Mouse (Mus musculus) bone marrow, adult 2 months (tissue): ENCODE measurements around the gene B3galt1.

Experiments
- CTCF ChIP-seq: fragments of 200-500 bp; IDR thresholded peaks from 2 replicates; pipeline ENCODE4 v1.5.1; 2011; ENCODE audit warnings: low read length, control low read depth; ENCODE audit not compliant: control insufficient read depth, insufficient read depth
- POLR2A ChIP-seq: fragments of 200-500 bp; IDR thresholded peaks from 2 replicates; pipeline ENCODE4 v1.6.1; 2011; ENCODE audit warnings: low read depth, mild to moderate bottlenecking, control low read depth, low read length, borderline replicate concordance; ENCODE audit not compliant: control insufficient read depth

- no peak for TF ChIP-seq POLR2A
- no peak for TF ChIP-seq CTCF
Measured at GRCm38 (mm10) chr2:67901574-67901973, 335.9 kb downstream of the B3galt1 start.
